Mouse (Mus musculus) ES-Bruce4 (cell line): ENCODE results near the gene Map2k1. TPM values are rescaled to one million over a fixed set of nuclear protein-coding genes. Genes with fewer than 3 reads are reported as not detected.

Experiments
- H3K27ac ChIP-seq: 2 replicates; pipeline ENCODE4 v1.5.1; 2012; ENCODE audit warnings: low read length, inconsistent platforms; ENCODE audit not compliant: insufficient read depth
- H3K27me3 ChIP-seq: 2 replicates; pipeline ENCODE4 v1.6.1; 2012; ENCODE audit warnings: mild to moderate bottlenecking, low read length, inconsistent platforms; ENCODE audit not compliant: control insufficient read depth, poor library complexity, insufficient read depth, severe bottlenecking
- H3K36me3 ChIP-seq: 2 replicates; pipeline ENCODE4 v1.6.1; 2012; ENCODE audit warnings: inconsistent platforms, mild to moderate bottlenecking, low read length, moderate library complexity; ENCODE audit not compliant: control insufficient read depth, poor library complexity, insufficient read depth, severe bottlenecking
- H3K4me1 ChIP-seq: one replicate; pipeline ENCODE4 v1.8.1; 2011; ENCODE audit warnings: low read length; ENCODE audit not compliant: control insufficient read depth, insufficient read depth
- H3K4me3 ChIP-seq: 2 replicates; pipeline ENCODE4 v1.5.1; 2011; ENCODE audit warnings: low read depth, mild to moderate bottlenecking, low read length
- H3K9ac ChIP-seq: 2 replicates; pipeline ENCODE4 v1.6.1; 2012; ENCODE audit warnings: low read depth, mild to moderate bottlenecking, inconsistent platforms; ENCODE audit not compliant: poor library complexity, severe bottlenecking
- H3K9me3 ChIP-seq: replicated peaks from 2 replicates; pipeline ENCODE4 v1.6.1; 2012; ENCODE audit warnings: mild to moderate bottlenecking, low read length, inconsistent platforms; ENCODE audit not compliant: control insufficient read depth, poor library complexity, insufficient read depth, severe bottlenecking
- CTCF ChIP-seq: IDR thresholded peaks from one replicate; pipeline ENCODE4 v1.8.1; 2011; ENCODE audit warnings: low read depth, low read length
- EP300 ChIP-seq: IDR thresholded peaks from 2 replicates; pipeline ENCODE4 v1.6.1; 2011; ENCODE audit warnings: low read depth, low read length; ENCODE audit not compliant: insufficient read depth
- POLR2A ChIP-seq: IDR thresholded peaks from one replicate; pipeline ENCODE4 v1.8.1; 2011; ENCODE audit warnings: low read length; ENCODE audit not compliant: insufficient read depth
- polyA plus RNA-seq: library from polyadenylated mRNA; stranded (reverse); fragments of >200 nt; gene quantifications from 2 replicates; pipeline ENCODE4 v1.2.4, GENCODE M21; 2011; ENCODE audit warnings: low read depth; ENCODE audit not compliant: missing spikeins, insufficient read depth, insufficient read length

Map2k1 gene
- polyA plus RNA-seq, 1 experiment: 85.7 TPM

- H3K9ac ChIP-seq: no peak overlapping the region
- no peaks in the 10 kb centered on the region for H3K9me3 ChIP-seq
- no peak overlapping the region for H3K4me3 ChIP-seq
- no peak for TF ChIP-seq CTCF
- no peak for TF ChIP-seq EP300
- no peak for TF ChIP-seq POLR2A
- peaks cover 5% of the 10 kb centered on the region for H3K36me3 ChIP-seq
- H3K4me1 ChIP-seq: no peaks in the 10 kb centered on the region
- H3K27ac ChIP-seq: no peak overlapping the region
- no peaks in the 10 kb centered on the region for H3K27me3 ChIP-seq
Measured at GRCm38 (mm10) chr9:64232257-64232957, 21.0 kb downstream of the Map2k1 start.

- Histone ChIP-seq H3K4me3 (no peak overlapping the region), H3K27me3 (no peaks in the 10 kb centered on the region), H3K27ac (no peak overlapping the region), H3K36me3 (peaks cover 5% of the 10 kb centered on the region), H3K9ac (no peak overlapping the region), H3K4me1 (no peaks in the 10 kb centered on the region), H3K9me3 (no peaks in the 10 kb centered on the region)
- TF ChIP-seq POLR2A: no peak
- TF ChIP-seq EP300: no peak
- TF ChIP-seq CTCF: no peak
Measured at GRCm38 (mm10) chr9:64231674-64232073, 21.8 kb downstream of the Map2k1 start.

DNA sequence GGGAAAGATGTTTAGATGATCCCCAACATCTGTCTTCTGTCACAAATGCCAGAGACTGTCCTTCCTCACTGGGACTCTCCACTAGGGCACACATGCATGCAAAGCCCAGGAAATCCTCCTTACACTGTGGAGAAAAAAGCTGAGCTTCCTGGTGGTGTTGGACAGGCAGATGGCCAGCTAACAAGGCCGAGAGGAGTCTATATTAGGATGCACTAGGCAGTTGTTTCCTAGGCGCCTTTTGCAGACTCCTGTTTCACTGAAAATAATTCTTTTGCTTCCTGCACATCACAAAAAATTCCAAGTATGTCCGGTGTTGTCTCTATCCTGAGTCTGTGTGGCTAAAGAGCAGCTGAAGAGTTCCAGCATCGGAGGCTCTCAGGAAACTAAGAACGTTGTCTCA lies 22.3 kb downstream of the Map2k1 start:
- H3K9me3 ChIP-seq: no peaks in the 10 kb centered on the region
- H3K36me3 ChIP-seq: peaks cover 3% of the 10 kb centered on the region
- TF ChIP-seq EP300 (no peak), POLR2A (no peak), CTCF (no peak)
- no peak overlapping the region for H3K9ac ChIP-seq
- no peak overlapping the region for H3K4me3 ChIP-seq
- no peak overlapping the region for H3K27ac ChIP-seq
- no peaks in the 10 kb centered on the region for H3K27me3 ChIP-seq
- H3K4me1 ChIP-seq: no peaks in the 10 kb centered on the region

- TF ChIP-seq CTCF (no peak), EP300 (no peak), POLR2A (no peak)
- Histone ChIP-seq H3K4me3 (no peak overlapping the region), H3K36me3 (no peaks in the 10 kb centered on the region), H3K9me3 (no peaks in the 10 kb centered on the region), H3K9ac (no peak overlapping the region), H3K27ac (no peak overlapping the region), H3K4me1 (no peaks in the 10 kb centered on the region), H3K27me3 (no peaks in the 10 kb centered on the region)
Measured at GRCm38 (mm10) chr9:64228972-64229371, 24.5 kb downstream of the Map2k1 start.

GRCm38 (mm10) chr9:64227736-64228135 lies 25.7 kb downstream of the Map2k1 start:
- Histone ChIP-seq H3K27ac (no peak overlapping the region), H3K36me3 (no peaks in the 10 kb centered on the region), H3K9ac (no peak overlapping the region), H3K4me1 (no peaks in the 10 kb centered on the region), H3K9me3 (no peaks in the 10 kb centered on the region), H3K27me3 (no peaks in the 10 kb centered on the region), H3K4me3 (no peak overlapping the region)
- TF ChIP-seq EP300 (no peak), CTCF (no peak), POLR2A (no peak)

DNA sequence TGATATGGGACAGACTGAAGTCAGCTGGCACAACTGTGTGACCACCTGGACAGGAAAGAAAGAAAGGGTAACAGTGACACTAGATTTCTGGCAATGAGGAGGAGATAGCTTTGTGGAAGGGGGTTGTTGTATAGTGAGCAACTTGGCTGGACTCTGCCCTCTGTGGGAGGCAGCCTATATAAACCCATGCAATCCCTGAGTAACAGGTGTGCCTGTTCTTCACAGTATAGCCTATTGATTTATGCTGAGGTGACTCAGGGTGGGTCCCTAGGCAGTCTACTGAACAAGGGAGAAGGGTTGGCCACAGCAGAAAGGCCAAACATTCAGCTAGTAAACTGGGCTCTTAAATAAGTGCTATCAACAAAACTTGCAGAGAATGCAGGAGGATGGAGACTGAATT lies 27.6 kb downstream of the Map2k1 start:
- peaks cover 2% of the 10 kb centered on the region for H3K4me1 ChIP-seq
- TF ChIP-seq POLR2A (no peak), EP300 (no peak), CTCF (no peak)
- no peaks in the 10 kb centered on the region for H3K9me3 ChIP-seq
- no peak overlapping the region for H3K27ac ChIP-seq
- no peaks in the 10 kb centered on the region for H3K27me3 ChIP-seq
- H3K9ac ChIP-seq: no peak overlapping the region
- no peaks in the 10 kb centered on the region for H3K36me3 ChIP-seq
- no peak overlapping the region for H3K4me3 ChIP-seq
